9 mouse cellular contexts compared by ENCODE assay signal in the genomic region with DNA sequence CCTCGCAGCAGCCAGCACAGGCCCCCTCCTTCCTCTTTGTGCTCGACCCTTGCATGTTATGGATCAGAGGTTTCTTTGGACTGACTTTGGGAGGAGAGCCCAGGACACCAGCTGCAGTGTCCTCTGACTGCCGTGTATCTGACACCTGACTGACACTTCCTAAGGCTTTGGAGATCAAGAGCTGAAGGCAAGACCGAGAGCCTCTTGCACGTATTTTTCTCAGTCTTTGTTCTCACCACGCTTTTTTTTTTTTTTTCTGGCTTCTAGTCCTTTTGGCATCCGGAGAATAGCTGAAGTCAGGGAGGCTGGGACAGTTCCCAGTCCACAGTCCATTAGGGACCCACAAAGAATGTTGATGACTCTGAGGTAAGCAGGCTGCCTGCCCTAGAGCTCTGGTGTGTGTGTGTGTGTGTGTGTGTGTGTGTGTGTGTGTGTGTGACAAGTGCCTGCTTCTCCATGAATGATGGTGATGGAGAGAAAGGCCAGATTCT. TPM values are rescaled to one million over a fixed set of nuclear protein-coding genes. Genes with fewer than 3 reads are reported as not detected.
DNase-seq lines count a peak whose midpoint lies in the region; ATAC-seq lines count a peak whose summit lies in the region.
"Had no signal": no experiment of that assay in that cellular context is flagged by ENCODE, and none has a peak within 500 bp of the region (broad histone marks: within the 10 kb centered on the region; RNA-seq: fewer than 3 reads in every experiment).

No protein-coding gene starts in this region.

- no peak overlapping the region for H3K4me2 ChIP-seq in kidney, embryonic 16.5 days (replicated peaks; ENCODE audit: low read depth, low read length)
- H3K4me2 ChIP-seq in embryonic facial prominence, embryonic 15.5 days (replicated peaks), result no peak overlapping the region
- no peak overlapping the region for H3K4me2 ChIP-seq in midbrain, embryonic 11.5 days

- no peak overlapping the region for H3K4me3 ChIP-seq in kidney, embryonic 16.5 days (ENCODE audit: low read length)
- H3K4me3 ChIP-seq in embryonic facial prominence, embryonic 15.5 days (replicated peaks), result no peak overlapping the region
- no peak overlapping the region for H3K4me3 ChIP-seq in midbrain, embryonic 11.5 days (ENCODE audit: low read depth, low read length)

- no peaks in the 10 kb centered on the region for H3K9me3 ChIP-seq in kidney, embryonic 16.5 days (ENCODE audit: low read length)
- H3K9me3 ChIP-seq in embryonic facial prominence, embryonic 15.5 days (replicated peaks), result no peaks in the 10 kb centered on the region
- no peaks in the 10 kb centered on the region for H3K9me3 ChIP-seq in midbrain, embryonic 11.5 days (ENCODE audit: control insufficient read depth, low read length)

- 9% methylated on average over 7 of the region's 7 CpGs for WGBS in kidney, embryonic 16.5 days
- 35% methylated on average over 7 of the region's 7 CpGs for WGBS in embryonic facial prominence, embryonic 15.5 days
- 34% methylated on average over 7 of the region's 7 CpGs for WGBS in midbrain, embryonic 11.5 days

- H3K27ac ChIP-seq in kidney, embryonic 16.5 days (ENCODE audit: low read length), result no peak overlapping the region
- peak overlapping the region; percentile 75 for H3K27ac ChIP-seq in embryonic facial prominence, embryonic 15.5 days (replicated peaks)
- H3K27ac ChIP-seq in midbrain, embryonic 11.5 days (ENCODE audit: low read depth, low read length), result no peak overlapping the region

- no peak overlapping the region for H3K9ac ChIP-seq in kidney, embryonic 16.5 days (replicated peaks; ENCODE audit: low read length)
- H3K9ac ChIP-seq in embryonic facial prominence, embryonic 15.5 days, result no peak overlapping the region
- H3K9ac ChIP-seq in midbrain, embryonic 11.5 days (ENCODE audit: low read length), result no peak overlapping the region

- DNase-seq in kidney, adult 9 months, result peak; percentile 13
- peak; percentile 62 for DNase-seq in heart, postnatal 4 days
- peak; percentile 82 for DNase-seq in midbrain, embryonic 11.5 days (ENCODE audit: low spot score, missing footprints)
- DNase-seq in urinary bladder, postnatal 10 days (ENCODE audit: low spot score), result no peak
- no peak for DNase-seq in right cerebral cortex, postnatal 25 days

- peaks cover 2% of the 10 kb centered on the region; the same call in 1 of the 2 replicates for H3K27me3 ChIP-seq in kidney, embryonic 16.5 days (ENCODE audit: insufficient read depth, low read length)
- H3K27me3 ChIP-seq in embryonic facial prominence, embryonic 15.5 days, result no peaks in the 10 kb centered on the region
- no peaks in the 10 kb centered on the region for H3K27me3 ChIP-seq in midbrain, embryonic 11.5 days (ENCODE audit: control insufficient read depth, insufficient read depth, low read length)

- ATAC-seq in kidney, embryonic 16.5 days (ENCODE audit: low FRiP score, low TSS enrichment), result no peak
- 0 out of 2 replicates have a peak, but pooled peaks have one; percentile 15 for ATAC-seq in embryonic facial prominence, embryonic 15.5 days (ENCODE audit: insufficient number of reproducible peaks, low FRiP score, low TSS enrichment, low read depth)
- ATAC-seq in midbrain, embryonic 11.5 days (ENCODE audit: low FRiP score), result no peak
- no peak for ATAC-seq in megakaryocyte, adult 5-6 weeks (ENCODE audit: poor library complexity, severe bottlenecking)

- H3K36me3 ChIP-seq in kidney, embryonic 16.5 days (ENCODE audit: insufficient read depth, low read length), result no peaks in the 10 kb centered on the region
- no peaks in the 10 kb centered on the region for H3K36me3 ChIP-seq in embryonic facial prominence, embryonic 15.5 days
- H3K36me3 ChIP-seq in midbrain, embryonic 11.5 days (ENCODE audit: control insufficient read depth, insufficient read depth, low read length), result no peaks in the 10 kb centered on the region

- peaks cover 20% of the 10 kb centered on the region for H3K4me1 ChIP-seq in kidney, embryonic 16.5 days (ENCODE audit: insufficient read depth, low read length)
- H3K4me1 ChIP-seq in embryonic facial prominence, embryonic 15.5 days, result peaks cover 53% of the 10 kb centered on the region
- H3K4me1 ChIP-seq in midbrain, embryonic 11.5 days (ENCODE audit: control insufficient read depth, insufficient read depth, low read length), result peaks cover 12% of the 10 kb centered on the region

RNA-seq across cellular contexts. Expression of gene D6Ertd527e, which starts 2.1 kb away (rescaled TPM):
- 0.26 and 0.39 TPM in 2 replicates for polyA plus RNA-seq in kidney, embryonic 16.5 days (2015; fragmentation: Nextera tagmentation; extraction: Ambion mirVana)
- 0.28 and 0.75 TPM in 2 replicates for polyA plus RNA-seq in embryonic facial prominence, embryonic 15.5 days (2015; fragmentation: Nextera tagmentation; extraction: Ambion mirVana)
- total RNA-seq in heart, postnatal 4 days (2021), result not detected
- 0.19 TPM in 1 of 2 replicates, not detected in the other for polyA plus RNA-seq in midbrain, embryonic 11.5 days (2014; fragmentation: Nextera tagmentation; extraction: Ambion mirVana)
- 0.07 TPM in 1 of 2 replicates, not detected in the other for total RNA-seq in megakaryocyte, adult 5-6 weeks (2015)
- 0.12 and 0.22 TPM in 2 replicates for total RNA-seq in megakaryocyte, adult 5-6 weeks (2017)
- total RNA-seq: hematopoietic stem cell, adult 5-6 weeks had no signal

RNA-seq across cellular contexts. Expression of gene Gfpt1, which starts 59.8 kb away (rescaled TPM):
- 18.1 and 20.7 TPM in 2 replicates for polyA plus RNA-seq in kidney, embryonic 16.5 days (2015; fragmentation: Nextera tagmentation; extraction: Ambion mirVana)
- polyA plus RNA-seq in embryonic facial prominence, embryonic 15.5 days (2015; fragmentation: Nextera tagmentation; extraction: Ambion mirVana), result 19.0 and 20.4 TPM in 2 replicates
- 10 to 100 TPM; 21.6 to 22.9 TPM for total RNA-seq in heart, postnatal 4 days (2021)
- polyA plus RNA-seq in midbrain, embryonic 11.5 days (2014; fragmentation: Nextera tagmentation; extraction: Ambion mirVana), result 14.1 and 14.2 TPM in 2 replicates
- 21.9 and 22.1 TPM in 2 replicates for total RNA-seq in megakaryocyte, adult 5-6 weeks (2015)
- total RNA-seq in megakaryocyte, adult 5-6 weeks (2017), result 16.4 and 25.2 TPM in 2 replicates

Comparison
In these comparisons a context has a peak if more than half of its experiments do, and no peak if none do; other contexts are left out.
1. DNase-seq: peak in kidney, adult 9 months (single experiment), heart, postnatal 4 days (single experiment) and midbrain, embryonic 11.5 days (single experiment); none in urinary bladder, postnatal 10 days (single experiment) and right cerebral cortex, postnatal 25 days (single experiment).